Mouse (Mus musculus) liver, postnatal 0 days (tissue): Measurements from ENCODE around the gene Mical3.

Experiments used
- CTCF ChIP-seq: sonication (generic); IDR thresholded peaks from 2 replicates; pipeline ENCODE4 v1.5.1; 2016; ENCODE audit warnings: antibody characterized with exemption, low read depth
- EP300 ChIP-seq: IDR thresholded peaks from 2 replicates; pipeline ENCODE4 v1.6.1; 2016; ENCODE audit warnings: antibody characterized with exemption, low read depth, mild to moderate bottlenecking

GRCm38 (mm10) chr6:121081288-121082093 is 49.3 kb downstream of the Mical3 start:
- TF ChIP-seq CTCF (no peak), EP300 (no peak)
